Mouse (Mus musculus): Measurements from ENCODE around the gene Zfp784.
A peak's percentile ranks its signal among the peaks of the same experiment; 100 is the strongest.
"Not testable (repeated sequence)": the region's sequence is repeated elsewhere in the genome, so short reads cannot be mapped to it uniquely, and the experiment has no call there.

The Zfp784 gene

GRCm38 (mm10) chr7:5038109-5038732, at the start of gene Zfp784:
Zfp784 (minus strand) TSS chr7:5038446.
- DNase-seq (ENCODE audit: low spot score) = peak; percentile 91

- DNase-seq (ENCODE audit: low spot score) = no peak
Measured at GRCm38 (mm10) chr7:5087886-5088285, 49.6 kb upstream of the Zfp784 start.

- DNase-seq (ENCODE audit: low spot score) = no peak
Measured at GRCm38 (mm10) chr7:5086921-5087440, 48.7 kb upstream of the Zfp784 start.

GRCm38 (mm10) chr7:5085512-5085911, 47.3 kb upstream of the Zfp784 start:
- DNase-seq (ENCODE audit: low spot score) = no peak

GRCm38 (mm10) chr7:5083325-5084105, 45.3 kb upstream of the Zfp784 start:
- no peak for DNase-seq (ENCODE audit: low spot score)

- DNase-seq (ENCODE audit: low spot score) = no peak
Measured at GRCm38 (mm10) chr7:5081939-5082338, 43.7 kb upstream of the Zfp784 start.

- no peak for DNase-seq (ENCODE audit: low spot score)
Measured at GRCm38 (mm10) chr7:5081241-5081640, 43.0 kb upstream of the Zfp784 start.

GRCm38 (mm10) chr7:5080815-5081214, 42.6 kb upstream of the Zfp784 start:
- no peak for DNase-seq (ENCODE audit: low spot score)

- peak; percentile 99 for DNase-seq (ENCODE audit: low spot score)
Measured at GRCm38 (mm10) chr7:5080010-5080751, 41.9 kb upstream of the Zfp784 start, which contains the start of gene Epn1. Epn1 (plus strand) TSS chr7:5080235.

- DNase-seq (ENCODE audit: low spot score) = not testable (repeated sequence)
Measured at GRCm38 (mm10) chr7:5079365-5080009, 41.2 kb upstream of the Zfp784 start.

GRCm38 (mm10) chr7:5076931-5077330, 38.7 kb upstream of the Zfp784 start:
- DNase-seq (ENCODE audit: low spot score) = no peak

- DNase-seq (ENCODE audit: low spot score) = no peak
Measured at GRCm38 (mm10) chr7:5074984-5075383, 36.7 kb upstream of the Zfp784 start.

GRCm38 (mm10) chr7:5073586-5073985, 35.3 kb upstream of the Zfp784 start:
- DNase-seq (ENCODE audit: low spot score) = no peak

- no peak for DNase-seq (ENCODE audit: low spot score)
Measured at GRCm38 (mm10) chr7:5064886-5065285, 26.6 kb upstream of the Zfp784 start.

- DNase-seq (ENCODE audit: low spot score) = peak; percentile 90
Measured at GRCm38 (mm10) chr7:5062360-5063001, 24.2 kb upstream of the Zfp784 start.

GRCm38 (mm10) chr7:5061774-5062359, 23.6 kb upstream of the Zfp784 start, which contains the start of gene U2af2:
U2af2 (plus strand) TSS chr7:5062143.
- peak; percentile 88 for DNase-seq (ENCODE audit: low spot score)

- peak; percentile 99 for DNase-seq (ENCODE audit: low spot score)
Measured at GRCm38 (mm10) chr7:5060944-5061773, 22.9 kb upstream of the Zfp784 start.

GRCm38 (mm10) chr7:5060239-5060731, 22.0 kb upstream of the Zfp784 start:
- peak; percentile 95 for DNase-seq (ENCODE audit: low spot score)

- no peak for DNase-seq (ENCODE audit: low spot score)
Measured at GRCm38 (mm10) chr7:5059421-5059820, 21.2 kb upstream of the Zfp784 start.

- DNase-seq (ENCODE audit: low spot score) = no peak
Measured at GRCm38 (mm10) chr7:5058631-5059030, 20.4 kb upstream of the Zfp784 start.
